Mouse (Mus musculus) ES-E14 (cell line): ENCODE data around the gene Mesp1. TPM values are rescaled to one million over a fixed set of nuclear protein-coding genes. Genes with fewer than 3 reads are reported as not detected.

Experiments
- DNase-seq: peaks from one replicate; pipeline ENCODE4 v3.0.0-alpha.2; 2013; ENCODE audit warnings: low read depth, low spot score
- H3K27ac ChIP-seq: 2 replicates; pipeline ENCODE4 v1.5.1; 2012; ENCODE audit warnings: low read depth, mild to moderate bottlenecking, low read length, moderate library complexity, mixed read lengths; ENCODE audit not compliant: poor library complexity, insufficient read depth, severe bottlenecking
- H3K36me3 ChIP-seq: 2 replicates; pipeline ENCODE4 v1.6.1; 2012; ENCODE audit warnings: mild to moderate bottlenecking, low read length, moderate library complexity, mixed read lengths; ENCODE audit not compliant: control insufficient read depth, poor library complexity, insufficient read depth, severe bottlenecking
- H3K4me1 ChIP-seq, 2 experiments: fragments of 150-350 bp in 1 of 2; sonication (generic) in 1 of 2; 2 replicates each; pipeline ENCODE4 v1.6.1; 2012; ENCODE audit warnings: low read length in 2 of 2, mild to moderate bottlenecking in 1 of 2, mixed read lengths in 1 of 2; ENCODE audit not compliant: control insufficient read depth in 2 of 2, insufficient read depth in 2 of 2, poor library complexity in 1 of 2
- H3K4me3 ChIP-seq, 2 experiments: fragments of 150-350 bp in 1 of 2; sonication (generic) in 1 of 2; 2 replicates each; pipeline ENCODE4 v1.5.1; 2012; ENCODE audit warnings: low read length in 2 of 2, low read depth in 1 of 2, mild to moderate bottlenecking in 1 of 2, mixed read lengths in 1 of 2; ENCODE audit not compliant: insufficient read depth in 1 of 2, poor library complexity in 1 of 2, severe bottlenecking in 1 of 2
- H3K9ac ChIP-seq: 2 replicates; pipeline ENCODE4 v1.6.1; 2012; ENCODE audit warnings: low read depth, mild to moderate bottlenecking, low read length, mixed read lengths; ENCODE audit not compliant: poor library complexity, insufficient read depth, severe bottlenecking
- H3K9me3 ChIP-seq: fragments of 150-350 bp; sonication (generic); 2 replicates; pipeline ENCODE4 v1.6.1; 2012; ENCODE audit warnings: low read depth, mild to moderate bottlenecking, low read length; ENCODE audit not compliant: control insufficient read depth, insufficient read depth
- CHD2 ChIP-seq: IDR thresholded peaks from 2 replicates; pipeline ENCODE4 v1.6.1; 2014; ENCODE audit warnings: mild to moderate bottlenecking, low read depth, low read length, inconsistent platforms
- HCFC1 ChIP-seq: IDR thresholded peaks from 2 replicates; pipeline ENCODE4 v1.6.1; 2012; ENCODE audit warnings: low read length, inconsistent platforms, borderline replicate concordance; ENCODE audit not compliant: insufficient read depth
- MAFK ChIP-seq: IDR thresholded peaks from 2 replicates; pipeline ENCODE4 v1.6.1; 2014; ENCODE audit warnings: mild to moderate bottlenecking, low read depth, low read length, inconsistent platforms; ENCODE audit not compliant: insufficient read depth
- ZC3H11A ChIP-seq: IDR thresholded peaks from 2 replicates; pipeline ENCODE4 v1.6.1; 2012; ENCODE audit warnings: low read depth, mild to moderate bottlenecking, inconsistent platforms, low read length, borderline replicate concordance
- ZNF384 ChIP-seq: IDR thresholded peaks from 2 replicates; pipeline ENCODE4 v1.6.1; 2012; ENCODE audit warnings: low read depth, low read length, inconsistent platforms
- in situ Hi-C, 2 experiments: fragments of 600-800 bp; cut with MboI; formaldehyde crosslinking; loops; one replicate each; pipeline ENCODE4 v1.15.1; 2025; ENCODE audit warnings: low sequenced_read_pairs in 2 of 2, inconsistent platforms in 1 of 2; ENCODE audit not compliant: unreplicated experiment in 2 of 2
- total RNA-seq: library from RNA; depleted of rRNA; stranded (reverse); fragments of 300-350 nt; gene quantifications from 2 replicates; pipeline ENCODE4 v1.2.3, GENCODE M21; 2012

Gene Mesp1
- total RNA-seq, 1 experiment, result 0.27 TPM

GRCm38 (mm10) chr7:79780647-79781626 is 12.7 kb downstream of the Mesp1 start:
- in situ Hi-C loops, result no loop called here
- Histone ChIP-seq H3K27ac (no peak overlapping the region), H3K4me3 (no peak overlapping the region), H3K9ac (no peak overlapping the region), H3K4me1 (no peaks in the 10 kb centered on the region; a peak in 1 of 4 replicates), H3K36me3 (no peaks in the 10 kb centered on the region), H3K9me3 (no peaks in the 10 kb centered on the region)
- DNase-seq, result peak; percentile 69
- TF ChIP-seq ZC3H11A (peak; percentile 6; the same call in 1 of the 2 replicates), MAFK (no peak), ZNF384 (no peak), HCFC1 (no peak)

- Histone ChIP-seq H3K9ac (no peak overlapping the region), H3K9me3 (no peaks in the 10 kb centered on the region), H3K36me3 (no peaks in the 10 kb centered on the region; the same call in 1 of the 2 replicates), H3K27ac (no peak overlapping the region), H3K4me3 (no peak overlapping the region; a peak in 2 of 4 replicates), H3K4me1 (peaks cover 0 to 8% of the 10 kb centered on the region in 2 experiments; a peak in 1 of 4 replicates)
- in situ Hi-C loops, result no loop called here
- TF ChIP-seq CHD2, result no peak
- TF ChIP-seq ZNF384, result no peak
- no peak for TF ChIP-seq ZC3H11A
- no peak for DNase-seq
Observed at GRCm38 (mm10) chr7:79771561-79772512, 21.8 kb downstream of the Mesp1 start.

GRCm38 (mm10) chr7:79769664-79770063 is 23.9 kb downstream of the Mesp1 start:
- Histone ChIP-seq H3K4me3 (no peak overlapping the region), H3K27ac (no peak overlapping the region), H3K36me3 (no peaks in the 10 kb centered on the region; the same call in 1 of the 2 replicates), H3K9ac (no peak overlapping the region), H3K9me3 (no peaks in the 10 kb centered on the region), H3K4me1 (peaks cover 0 to 8% of the 10 kb centered on the region in 2 experiments; a peak in 1 of 4 replicates)
- in situ Hi-C loops, result no loop called here
- TF ChIP-seq ZNF384 (no peak), MAFK (no peak), CHD2 (no peak), HCFC1 (no peak), ZC3H11A (no peak)
- no peak for DNase-seq

GRCm38 (mm10) chr7:79765991-79766390 is 27.6 kb downstream of the Mesp1 start:
- Histone ChIP-seq H3K9ac (no peak overlapping the region), H3K9me3 (no peaks in the 10 kb centered on the region), H3K4me3 (no peak overlapping the region), H3K36me3 (no peaks in the 10 kb centered on the region), H3K27ac (no peak overlapping the region), H3K4me1 (no peaks in the 10 kb centered on the region)
- in situ Hi-C loops, result no loop called here
- no peak for DNase-seq
- TF ChIP-seq ZC3H11A, result no peak
- no peak for TF ChIP-seq HCFC1
- no peak for TF ChIP-seq ZNF384
- TF ChIP-seq CHD2, result no peak
- TF ChIP-seq MAFK, result no peak
